Mouse (Mus musculus) regulatory T cell (primary cell): ENCODE data around the gene Gmeb2.
"Not testable (repeated sequence)": the region's sequence is repeated elsewhere in the genome, so short reads cannot be mapped to it uniquely, and the experiment has no call there.

Source experiments
- in situ Hi-C: fragments of 300-600 bp; cut with MboI, MseI; formaldehyde crosslinking; loops from one replicate; pipeline ENCODE4 v1.15.1; 2025; ENCODE audit warnings: high pct_unique_total_duplicates

Gmeb2 gene

DNA sequence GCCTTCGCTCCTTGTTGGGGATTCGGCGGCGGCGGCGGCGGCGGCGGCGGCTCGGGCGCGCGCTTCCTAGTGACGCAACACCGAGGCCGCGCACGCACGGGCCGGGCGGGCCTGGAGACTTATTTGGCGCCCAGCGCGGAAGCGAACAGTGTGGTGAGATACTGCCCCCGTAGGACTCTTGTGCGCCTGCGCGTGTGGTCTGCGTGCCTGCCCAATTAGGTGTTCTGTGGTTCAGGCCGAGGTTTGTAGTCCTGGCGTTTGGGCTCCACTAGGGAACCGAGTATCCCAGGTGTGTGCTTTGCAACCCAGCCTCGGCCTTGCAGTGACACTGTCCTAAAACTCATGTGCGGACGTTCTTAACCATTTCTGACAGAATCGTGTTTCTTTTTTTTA lies at the start of gene Gmeb2:
Gmeb2 (minus strand) TSS at position 78 of the 393 bp plus-strand sequence.
- in situ Hi-C loops: not testable (repeated sequence)

DNA sequence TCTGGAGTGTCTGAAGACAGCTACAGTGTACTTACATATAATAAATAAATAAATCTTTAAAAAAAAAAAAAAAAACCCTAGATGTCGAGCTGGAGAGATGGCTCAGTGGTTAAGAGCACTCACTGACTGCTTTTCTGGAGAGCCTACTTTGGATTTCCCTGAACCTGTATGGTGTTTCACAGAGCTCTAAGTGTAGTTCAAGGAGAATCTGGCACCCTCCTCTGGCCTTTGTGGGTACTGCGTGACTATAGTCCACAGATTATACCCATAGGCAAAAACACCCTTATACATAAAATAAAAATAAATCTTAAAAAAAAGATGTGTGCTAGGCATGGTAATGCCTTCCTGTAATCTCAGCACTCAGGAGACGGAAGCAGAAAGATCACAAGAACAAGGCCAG lies 46.2 kb upstream of the Gmeb2 start:
- in situ Hi-C loops: no loop called here

DNA sequence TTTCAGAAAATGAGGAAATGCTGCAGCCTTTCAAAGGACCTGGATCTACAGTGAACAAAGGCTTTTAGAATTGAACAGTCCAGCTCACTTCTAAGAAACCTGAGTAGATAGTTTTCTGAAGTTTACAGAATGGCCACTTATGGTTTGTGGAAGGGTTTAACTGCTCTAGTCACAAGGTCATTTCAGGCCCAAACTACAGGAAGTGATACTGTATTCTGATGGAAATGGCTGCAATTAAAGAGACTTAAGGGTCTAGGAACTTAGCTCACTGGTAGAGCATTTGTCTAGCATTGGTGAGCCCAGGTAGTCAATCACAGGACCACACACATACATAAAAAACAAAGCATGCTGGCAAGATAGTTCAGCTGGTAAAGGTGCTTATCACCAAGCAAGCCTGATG lies 44.7 kb upstream of the Gmeb2 start:
- in situ Hi-C loops: no loop called here

GRCm38 (mm10) chr2:181326098-181326497 lies 38.3 kb upstream of the Gmeb2 start:
- in situ Hi-C loops: loop anchor here (5.0 kb wide), 1 partner anchor 36 kb away; the partner anchor contains the start of gene Zgpat

GRCm38 (mm10) chr2:181322136-181322535 lies 34.3 kb upstream of the Gmeb2 start:
- in situ Hi-C loops: no loop called here

DNA sequence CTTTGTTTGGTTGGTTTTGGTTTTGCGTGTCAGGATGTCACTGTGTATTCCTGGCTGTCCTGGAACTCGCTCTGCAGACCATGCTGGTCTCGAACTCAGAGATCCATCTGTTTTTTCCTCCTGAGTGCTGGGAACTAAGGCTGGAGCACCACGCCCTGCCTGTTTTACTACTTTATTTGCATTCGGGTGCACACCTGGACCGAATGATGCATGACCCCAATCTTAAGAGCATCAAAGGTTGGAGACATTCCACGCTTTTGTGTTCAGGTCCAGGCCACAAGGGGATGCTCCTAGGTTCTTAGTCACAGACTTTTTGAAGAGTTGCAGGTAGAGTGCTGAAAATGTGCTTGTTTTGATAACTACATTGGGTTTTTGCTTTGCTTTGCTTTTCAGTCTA lies 32.3 kb upstream of the Gmeb2 start:
- in situ Hi-C loops: no loop called here

DNA sequence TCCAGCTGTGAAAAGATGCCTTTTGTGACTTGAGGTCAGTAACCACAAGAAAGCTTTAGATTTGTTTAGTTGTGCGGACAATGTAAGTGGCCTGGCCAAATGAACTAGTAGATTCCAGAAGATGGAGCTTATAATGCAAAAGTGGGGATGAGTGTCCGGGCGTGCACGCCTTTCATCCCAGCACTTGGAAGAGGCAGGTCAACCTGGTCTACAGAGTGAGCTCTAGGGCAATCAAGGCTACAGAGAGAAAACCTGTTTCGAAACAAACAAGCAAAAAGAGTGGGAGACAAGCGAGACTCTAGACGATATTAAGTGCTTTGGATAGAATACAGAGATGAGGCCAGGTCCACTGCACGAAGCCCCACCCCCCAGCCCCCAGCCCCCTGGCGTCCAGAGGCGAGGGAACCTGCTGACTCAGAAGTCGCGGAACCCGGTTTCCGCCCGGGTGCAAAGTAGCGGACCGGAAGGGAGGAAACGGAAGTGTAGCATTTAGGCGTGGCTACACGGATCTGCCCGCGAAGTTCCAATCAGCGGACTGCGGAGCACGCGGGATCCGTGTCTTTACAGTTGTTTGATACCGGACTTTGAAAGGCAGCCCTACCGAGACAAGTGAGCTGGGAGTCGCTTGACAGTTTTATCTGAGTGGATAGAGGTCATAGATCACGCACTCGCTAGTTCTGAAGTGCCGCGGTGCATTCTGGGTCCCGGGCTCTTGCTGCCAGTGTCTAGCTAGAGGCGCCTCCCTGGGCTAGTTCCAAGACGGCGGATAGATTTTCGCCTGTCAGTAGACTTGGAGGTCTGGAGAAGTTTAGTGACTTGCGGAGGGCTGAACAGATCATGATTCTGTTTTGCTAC lies 31.6 kb upstream of the Gmeb2 start, which contains the start of gene Rtel1:
Rtel1 (plus strand) TSS at position 492 of the 855 bp plus-strand sequence.
- in situ Hi-C loops: loop anchor here (5.0 kb wide), 1 partner anchor 132 kb away; the partner anchor contains the start of gene Ppdpf

- in situ Hi-C loops: no loop called here
Observed at GRCm38 (mm10) chr2:181314080-181314810, 26.4 kb upstream of the Gmeb2 start, which contains the start of gene Stmn3. Stmn3 (minus strand) TSS chr2:181314500.

GRCm38 (mm10) chr2:181313344-181314079 lies 25.7 kb upstream of the Gmeb2 start:
- in situ Hi-C loops: no loop called here

- in situ Hi-C loops: no loop called here
Observed at GRCm38 (mm10) chr2:181313006-181313343, 25.1 kb upstream of the Gmeb2 start.

DNA sequence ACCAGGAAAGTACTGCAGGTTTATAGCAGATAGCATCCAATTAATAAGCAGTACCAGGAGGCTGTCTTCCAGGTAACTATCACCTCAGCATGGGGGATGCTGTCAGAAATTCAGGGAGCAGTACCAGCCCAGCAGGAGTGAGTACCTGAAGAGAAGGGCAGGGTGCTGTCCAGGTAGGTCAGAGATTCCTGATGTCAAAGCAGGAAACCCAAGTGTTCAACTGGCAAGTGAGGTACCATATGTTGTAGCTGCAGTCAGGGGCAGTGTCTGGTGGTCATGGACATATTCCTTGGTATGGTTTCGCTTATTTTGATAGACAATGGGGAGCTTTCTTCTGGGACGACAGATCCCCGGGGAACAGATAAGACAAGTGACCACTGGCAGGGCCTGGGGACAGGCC lies 24.6 kb upstream of the Gmeb2 start:
- in situ Hi-C loops: no loop called here

- in situ Hi-C loops: no loop called here
Observed at GRCm38 (mm10) chr2:181307144-181307804, 19.4 kb upstream of the Gmeb2 start.

- in situ Hi-C loops: no loop called here
Observed at GRCm38 (mm10) chr2:181304944-181305343, 17.1 kb upstream of the Gmeb2 start.

GRCm38 (mm10) chr2:181302041-181302440 lies 14.2 kb upstream of the Gmeb2 start:
- in situ Hi-C loops: no loop called here

DNA sequence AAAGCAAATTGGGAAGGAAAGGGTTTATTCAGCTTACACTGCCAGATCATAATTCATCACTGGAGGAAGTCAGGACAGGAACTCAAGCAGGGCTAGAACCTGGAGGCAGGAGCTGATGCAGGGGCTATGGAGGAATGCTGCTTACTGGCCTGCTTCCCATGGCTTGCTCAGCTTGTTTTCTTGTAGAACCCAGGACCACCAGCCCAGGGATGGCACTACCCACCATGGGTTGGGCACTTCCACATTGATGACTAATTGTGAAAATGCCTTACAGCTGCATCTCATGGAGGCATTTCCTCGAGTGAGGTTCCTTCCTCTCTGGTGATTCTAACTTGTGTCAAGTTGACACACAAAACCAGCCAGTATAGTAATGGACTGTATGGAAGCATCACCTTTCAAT lies 3.1 kb upstream of the Gmeb2 start:
- in situ Hi-C loops: no loop called here

DNA sequence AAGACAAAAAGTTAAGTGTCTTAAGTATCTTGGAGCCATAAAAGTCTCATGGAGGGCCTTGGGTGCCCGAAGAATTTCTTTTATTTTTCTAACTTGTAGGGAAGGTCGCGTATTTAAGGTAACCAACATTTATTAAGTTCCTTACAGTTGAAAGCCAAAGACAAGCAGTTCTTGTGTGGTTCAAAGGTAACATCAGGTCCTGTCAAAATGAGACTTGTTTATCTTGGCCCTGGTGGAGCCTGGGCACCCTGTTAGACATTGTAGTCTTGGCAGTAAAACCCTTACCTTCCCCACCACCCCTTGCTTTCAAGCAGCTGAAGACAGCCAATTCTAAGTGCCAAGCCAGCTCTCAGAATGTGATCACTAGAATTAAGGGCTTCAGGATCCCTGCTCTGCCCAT lies 856 bp upstream of the Gmeb2 start:
- in situ Hi-C loops: no loop called here

DNA sequence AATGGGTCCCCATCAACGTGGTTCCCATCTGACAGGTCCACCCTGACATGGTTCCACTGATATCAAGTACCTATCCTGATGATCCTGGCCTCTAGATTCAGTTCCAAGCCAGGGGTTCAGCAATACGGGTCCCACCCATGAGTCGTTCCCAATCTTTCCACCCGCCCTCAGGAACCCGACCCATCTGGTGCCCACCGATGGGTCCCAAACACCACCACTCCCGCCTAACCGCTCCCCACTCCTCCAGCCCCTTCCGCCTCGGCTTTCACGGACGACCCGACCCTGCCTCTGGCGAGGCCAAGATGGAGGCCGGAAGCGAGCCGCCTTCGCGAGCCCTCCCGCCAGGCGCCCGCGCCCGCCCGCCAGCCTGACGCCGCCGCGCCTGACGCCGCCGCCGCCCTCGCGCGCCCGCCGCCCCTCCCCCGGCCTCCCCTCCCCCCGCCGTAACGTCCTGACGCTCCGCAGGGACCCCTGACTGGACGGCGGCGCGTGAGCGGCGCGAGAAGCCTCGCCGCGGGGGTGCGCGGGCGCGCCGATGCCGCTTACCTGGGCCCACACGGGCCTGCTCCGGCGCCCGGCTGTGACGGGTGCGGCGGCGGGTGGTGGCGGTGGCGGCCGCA lies 387 bp downstream of the Gmeb2 start:
- in situ Hi-C loops: no loop called here

DNA sequence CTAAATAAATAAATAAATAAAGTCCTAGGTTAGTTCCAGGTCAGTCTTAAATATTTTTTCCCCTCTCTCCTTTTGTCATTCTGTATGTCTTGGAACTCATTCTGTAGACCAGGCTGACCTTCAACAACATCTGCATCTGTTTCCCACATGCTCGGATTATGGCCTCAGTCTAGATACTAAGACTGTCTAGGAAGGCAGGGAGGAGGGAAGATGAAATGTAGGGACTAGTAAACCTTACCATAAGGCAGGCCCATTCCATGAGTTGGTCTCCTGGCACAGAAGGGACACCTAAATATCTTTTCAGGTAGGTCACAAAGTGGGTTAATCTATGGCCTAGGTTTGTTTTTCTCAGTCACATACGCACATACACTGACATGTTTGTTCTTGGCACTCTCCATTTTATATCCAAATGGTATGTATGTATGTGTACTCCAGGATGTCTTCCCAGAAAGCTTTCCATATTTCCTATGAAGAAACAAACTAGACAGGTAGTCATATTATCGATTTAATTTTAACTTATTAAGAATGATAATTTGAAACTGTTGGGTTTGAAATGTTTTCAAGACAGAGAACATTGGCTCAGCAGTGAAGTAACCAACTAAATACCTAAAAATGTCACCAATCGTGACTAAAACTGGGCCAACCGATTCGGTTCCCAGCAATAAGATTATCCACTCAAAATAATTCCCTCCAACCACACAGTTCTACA lies 1.1 kb downstream of the Gmeb2 start:
- in situ Hi-C loops: no loop called here

DNA sequence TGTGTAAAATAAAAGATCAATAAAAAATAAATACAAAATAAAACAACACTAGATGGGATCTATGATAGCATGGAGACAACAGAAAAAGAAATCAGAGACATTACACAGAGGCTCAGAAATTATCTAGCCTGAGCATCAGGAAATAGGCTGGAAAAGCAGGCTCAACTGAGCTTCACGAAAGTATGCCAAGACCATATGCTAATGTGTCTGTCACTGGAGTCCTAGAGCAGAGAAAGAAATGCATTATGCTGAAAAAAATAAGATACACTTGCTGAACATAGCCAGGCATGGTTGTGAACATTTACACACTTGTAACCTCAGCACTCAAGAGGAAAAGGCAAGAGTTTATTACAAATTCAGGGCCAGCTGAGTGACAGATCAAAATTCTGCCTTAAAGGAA lies 7.9 kb downstream of the Gmeb2 start:
- in situ Hi-C loops: no loop called here

- in situ Hi-C loops: no loop called here
Observed at GRCm38 (mm10) chr2:181277866-181278265, 10.0 kb downstream of the Gmeb2 start.
